Mouse (Mus musculus) intestine, embryonic 16.5 days (tissue): ENCODE results near the gene Tktl2. TPM values are rescaled to one million over a fixed set of nuclear protein-coding genes. Genes with fewer than 3 reads are reported as not detected.

ENCODE experiments used
- ATAC-seq: fragments of 200-750 bp; cut with Nextera tagmentation; 2 replicates; pipeline ENCODE4 v1.8.0; 2017; ENCODE audit warnings: moderate TSS enrichment, moderate library complexity
- H3K27ac ChIP-seq: fragments of 300-500 bp; sonication (generic); 2 replicates; pipeline ENCODE4 v1.5.1; 2014; ENCODE audit warnings: mild to moderate bottlenecking, low read length
- H3K27me3 ChIP-seq: fragments of 300-500 bp; sonication (generic); replicated peaks from 2 replicates; pipeline ENCODE4 v1.6.1; 2014; ENCODE audit warnings: low read length, control low read depth, mixed read lengths; ENCODE audit not compliant: control insufficient read depth, insufficient read depth
- H3K36me3 ChIP-seq: fragments of 300-500 bp; sonication (generic); 2 replicates; pipeline ENCODE4 v1.6.1; 2014; ENCODE audit warnings: low read length, control low read depth; ENCODE audit not compliant: control insufficient read depth, insufficient read depth
- H3K4me1 ChIP-seq: fragments of 300-500 bp; sonication (generic); 2 replicates; pipeline ENCODE4 v1.6.1; 2014; ENCODE audit warnings: low read length, control low read depth, mixed read lengths; ENCODE audit not compliant: control insufficient read depth, insufficient read depth
- H3K4me2 ChIP-seq: fragments of 300-500 bp; sonication (generic); 2 replicates; pipeline ENCODE4 v1.6.1; 2014; ENCODE audit warnings: low read depth, low read length, control low read depth
- H3K4me3 ChIP-seq: fragments of 300-500 bp; sonication (generic); 2 replicates; pipeline ENCODE4 v1.5.1; 2014; ENCODE audit warnings: mild to moderate bottlenecking, low read length
- H3K9ac ChIP-seq: fragments of 300-500 bp; sonication (generic); 2 replicates; pipeline ENCODE4 v1.6.1; 2014; ENCODE audit warnings: low read depth, low read length
- H3K9me3 ChIP-seq: fragments of 300-500 bp; sonication (generic); 2 replicates; pipeline ENCODE4 v1.6.1; 2016; ENCODE audit warnings: low read length, control low read depth; ENCODE audit not compliant: control insufficient read depth
- WGBS: fragments of 180-500 bp; shearing (Covaris S2); extraction: QIAGEN DNeasy Blood & Tissue Kit; methylation state at CpG from one replicate; pipeline ENCODE4 v1.1.7; 2014; 5-methylcytosine and 5-hydroxymethylcytosine counted together
- polyA plus RNA-seq: library from polyadenylated mRNA; unstranded; fragments of >200 nt; fragmentation: Nextera tagmentation; extraction: Ambion mirVana; gene quantifications from 2 replicates; pipeline ENCODE4 v1.2.1, GENCODE M21; 2015

Tktl2 gene
- polyA plus RNA-seq, 1 experiment from 2014 or later = not detected

DNA sequence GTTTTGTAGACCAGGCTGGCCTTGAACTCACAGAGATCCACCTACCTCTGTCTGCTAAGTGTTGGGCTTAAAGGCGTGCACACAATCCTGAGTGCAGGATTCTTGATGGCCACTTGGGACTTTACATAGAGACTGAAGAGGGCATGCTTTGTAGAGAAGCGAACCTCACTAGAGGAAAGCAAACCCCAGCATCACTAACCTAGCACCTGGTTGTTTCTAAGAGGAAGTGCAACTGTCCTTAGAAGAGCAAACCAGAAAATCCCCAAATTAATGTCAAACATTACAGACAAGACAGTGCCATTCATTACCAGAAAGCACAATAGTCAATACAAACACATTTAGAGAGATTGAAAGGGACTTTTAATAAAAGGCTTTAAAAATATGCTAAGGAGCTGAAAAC is 8.2 kb upstream of the Tktl2 start:
- Histone ChIP-seq H3K36me3 (no peaks in the 10 kb centered on the region), H3K27ac (no peak overlapping the region), H3K4me1 (no peaks in the 10 kb centered on the region), H3K9ac (no peak overlapping the region), H3K27me3 (no peaks in the 10 kb centered on the region), H3K9me3 (no peaks in the 10 kb centered on the region), H3K4me3 (no peak overlapping the region), H3K4me2 (no peak overlapping the region)
- ATAC-seq = no peak
- 71% methylated on average over 2 of the region's 2 CpGs for WGBS

DNA sequence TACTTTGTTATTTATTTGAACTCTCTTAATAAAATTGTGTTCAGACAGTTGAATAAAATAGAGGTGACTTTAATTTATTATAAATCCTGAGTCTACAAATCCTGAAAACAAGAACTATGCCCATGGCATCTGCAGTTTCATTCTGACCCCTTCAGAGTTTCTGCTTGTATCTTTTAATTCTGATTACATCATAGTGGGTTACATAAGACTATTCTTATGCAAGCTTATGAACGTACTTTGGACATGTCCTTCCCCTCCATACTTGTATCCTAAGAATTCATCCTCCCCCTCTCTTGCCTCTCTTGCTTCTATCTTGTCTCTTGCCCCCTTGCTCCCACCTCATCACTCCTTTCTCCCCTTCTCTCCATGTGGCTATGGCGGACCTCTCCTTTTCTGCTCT is 7.6 kb downstream of the Tktl2 start:
- WGBS = 85% methylated on average over 2 of the region's 2 CpGs
- no peaks in the 10 kb centered on the region for H3K27me3 ChIP-seq

DNA sequence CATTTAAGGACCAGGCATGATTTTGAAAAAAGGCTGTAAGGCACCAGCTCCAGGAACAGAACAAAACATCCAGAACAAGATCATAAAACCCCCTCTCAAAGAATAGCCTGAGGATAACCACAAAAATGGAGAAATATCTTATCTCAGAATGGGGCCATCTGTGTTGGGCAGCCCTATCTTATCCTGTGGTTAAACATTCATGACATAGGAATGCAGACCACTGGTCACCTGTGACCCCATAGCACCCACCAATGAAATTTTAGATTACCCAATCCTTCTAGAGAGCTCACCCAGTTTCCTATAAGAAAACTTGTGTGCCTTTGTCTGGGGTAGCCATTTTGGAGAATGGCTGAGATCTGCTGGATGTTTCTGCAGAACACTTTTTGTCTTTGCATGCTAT is 9.0 kb downstream of the Tktl2 start:
- no peak for ATAC-seq
- Histone ChIP-seq H3K4me3 (no peak overlapping the region), H3K4me2 (no peak overlapping the region), H3K4me1 (no peaks in the 10 kb centered on the region), H3K36me3 (no peaks in the 10 kb centered on the region), H3K9me3 (no peaks in the 10 kb centered on the region), H3K27ac (no peak overlapping the region), H3K9ac (no peak overlapping the region), H3K27me3 (no peaks in the 10 kb centered on the region)

More for the DNA sequence above, 7.6 kb downstream of the Tktl2 start:
- H3K4me2 ChIP-seq = no peak overlapping the region
- H3K9ac ChIP-seq = no peak overlapping the region
- no peak overlapping the region for H3K27ac ChIP-seq
- H3K4me1 ChIP-seq = no peaks in the 10 kb centered on the region
- no peaks in the 10 kb centered on the region for H3K9me3 ChIP-seq
- no peak for ATAC-seq
- no peak overlapping the region for H3K4me3 ChIP-seq
- H3K36me3 ChIP-seq = no peaks in the 10 kb centered on the region

DNA sequence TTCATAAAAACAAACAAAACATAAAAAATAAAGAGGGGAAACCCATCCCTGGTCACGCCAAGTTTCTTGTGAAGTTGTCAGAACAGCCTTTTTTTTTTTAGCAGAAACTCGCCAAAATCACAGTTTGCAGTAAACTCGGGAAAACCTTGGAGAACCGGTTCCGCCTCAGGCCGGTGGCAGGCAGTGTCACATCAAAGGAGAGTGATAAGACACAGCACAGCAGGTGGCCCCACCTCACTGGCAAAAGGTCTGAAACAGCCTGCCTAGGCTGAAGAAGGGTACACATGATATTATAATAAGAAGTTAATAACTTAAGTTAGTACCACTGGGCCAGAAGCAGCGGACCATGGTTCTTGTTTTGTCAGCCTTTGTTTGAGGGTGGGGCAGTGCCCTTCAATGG is 38.5 kb downstream of the Tktl2 start:
- ATAC-seq = peak; percentile 94
- Histone ChIP-seq H3K27ac (no peak overlapping the region), H3K4me2 (no peak overlapping the region), H3K9ac (no peak overlapping the region), H3K9me3 (no peaks in the 10 kb centered on the region), H3K4me3 (no peak overlapping the region), H3K27me3 (no peaks in the 10 kb centered on the region), H3K4me1 (no peaks in the 10 kb centered on the region), H3K36me3 (no peaks in the 10 kb centered on the region)
- WGBS = 13% methylated on average over 7 of the region's 7 CpGs

Other genes with a start within 250 kb of the Tktl2 start
- 9.5 and 11.3 TPM in 2 replicates for gene Tma16, start 25.2 kb upstream of the Tktl2 start, polyA plus RNA-seq
- 0.07 and 0.13 TPM in 2 replicates for gene Npy5r, start 176.4 kb downstream of the Tktl2 start, polyA plus RNA-seq
- gene Npy1r, start 185.4 kb downstream of the Tktl2 start, polyA plus RNA-seq = 1.3 TPM in 2 replicates